In the genomic region with DNA sequence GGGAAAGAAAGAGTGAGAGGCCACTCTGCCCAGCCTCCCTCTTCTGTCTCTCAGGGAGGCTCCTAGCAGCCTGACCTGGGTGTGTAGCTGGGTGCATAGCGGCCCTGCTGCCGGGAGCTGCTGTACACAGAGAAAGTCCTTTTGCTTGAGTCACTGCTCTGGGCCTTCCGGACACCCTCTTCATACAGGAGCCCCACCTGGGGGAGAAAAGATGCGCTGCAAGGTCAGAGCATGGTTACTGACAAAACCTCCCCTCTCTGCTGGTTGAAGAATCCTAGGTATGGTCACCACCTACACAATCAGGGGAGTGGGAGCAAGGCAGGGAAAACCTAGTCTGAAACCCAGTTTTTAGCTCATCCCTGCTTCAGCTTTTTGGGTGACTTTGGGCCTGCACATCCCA, we compare ENCODE assay signal across 25 mouse cellular contexts. TPM values are rescaled to one million over a fixed set of nuclear protein-coding genes. Genes with fewer than 3 reads are reported as not detected.
A peak's percentile ranks its signal among the peaks of the same experiment; 100 is the strongest.
DNase-seq lines count a peak whose midpoint lies in the region; ATAC-seq and TF ChIP-seq lines count a peak whose summit lies in the region.
"Had no signal": no experiment of that assay in that cellular context is flagged by ENCODE, and none has a peak within 500 bp of the region (broad histone marks: within the 10 kb centered on the region; RNA-seq: fewer than 3 reads in every experiment).

No protein-coding gene starts in this region.

- peaks cover 32% of the 10 kb centered on the region for H3K4me1 ChIP-seq in liver, embryonic 12.5 days
- H3K4me1 ChIP-seq in liver, postnatal 0 days (ENCODE audit: insufficient read depth): peaks cover 23% of the 10 kb centered on the region
- peaks cover 28% of the 10 kb centered on the region for H3K4me1 ChIP-seq in limb, embryonic 10.5 days

- DNase-seq in liver, postnatal 0 days: no peak
- DNase-seq in 3T3-L1 (ENCODE audit: low read depth, low spot score): peak; percentile 73
- DNase-seq in B cell, adult 2 months: peak; percentile 50 to 54
- DNase-seq in limb, embryonic 10.5 days (ENCODE audit: low spot score): no peak
- no peak for DNase-seq in yolk sac, embryonic 10.5 days (ENCODE audit: low spot score)
- no peak for DNase-seq in testis, postnatal 10 days (ENCODE audit: low spot score)
- DNase-seq in cerebellum, postnatal 4 days (ENCODE audit: low spot score in 2 of 2): no peak
- DNase-seq: adrenal gland, postnatal 36 days; cerebellum, adult 11-12 months; embryo, embryonic 11 days; gastrocnemius, postnatal 25 days; lung, postnatal 10 days; retina, postnatal 1 day had no signal

- no peak for ATAC-seq in liver, embryonic 12.5 days
- no peak for ATAC-seq in liver, postnatal 0 days
- ATAC-seq: CD4-positive, CD25-positive, alpha-beta regulatory T cell, adult 4 months; inflammation-experienced regulatory T-cells, adult 6 months; midbrain, embryonic 16.5 days had no signal

- H3K4me3 ChIP-seq in liver, embryonic 12.5 days: no peak overlapping the region
- H3K4me3 ChIP-seq in liver, postnatal 0 days (ENCODE audit: low read depth, low read length): no peak overlapping the region
- H3K4me3 ChIP-seq in limb, embryonic 10.5 days: peak overlapping the region; percentile 69; the same call in 1 of the 2 replicates
- H3K4me3 ChIP-seq: embryonic facial prominence, embryonic 15.5 days had no signal

- 79% methylated on average over 4 of the region's 4 CpGs for WGBS in liver, embryonic 12.5 days (ENCODE audit: insufficient replicate concordance)
- WGBS in liver, postnatal 0 days (ENCODE audit: insufficient replicate concordance): 82% methylated on average over 4 of the region's 4 CpGs
- WGBS in limb, embryonic 10.5 days: 86% methylated on average over 4 of the region's 4 CpGs

- no peak overlapping the region for H3K9ac ChIP-seq in liver, embryonic 12.5 days
- no peak overlapping the region for H3K9ac ChIP-seq in liver, postnatal 0 days (replicated peaks)
- H3K9ac ChIP-seq: embryonic facial prominence, embryonic 15.5 days; limb, embryonic 13.5 days had no signal

- peaks cover 49% of the 10 kb centered on the region for H3K36me3 ChIP-seq in liver, embryonic 12.5 days
- H3K36me3 ChIP-seq in liver, postnatal 0 days (replicated peaks; ENCODE audit: insufficient read depth, low read length): peaks cover 18% of the 10 kb centered on the region
- peaks cover 51% of the 10 kb centered on the region for H3K36me3 ChIP-seq in limb, embryonic 10.5 days

- no peaks in the 10 kb centered on the region for H3K9me3 ChIP-seq in liver, embryonic 12.5 days (replicated peaks)
- no peaks in the 10 kb centered on the region for H3K9me3 ChIP-seq in liver, postnatal 0 days (ENCODE audit: low read length)
- H3K9me3 ChIP-seq in limb, embryonic 10.5 days (replicated peaks): no peaks in the 10 kb centered on the region
- H3K9me3 ChIP-seq: embryonic facial prominence, embryonic 15.5 days; G1E; limb, embryonic 13.5 days had no signal

- no peaks in the 10 kb centered on the region for H3K27me3 ChIP-seq in liver, embryonic 12.5 days (replicated peaks)
- H3K27me3 ChIP-seq in liver, postnatal 0 days (ENCODE audit: insufficient read depth, low read length): no peaks in the 10 kb centered on the region
- H3K27me3 ChIP-seq in limb, embryonic 10.5 days (ENCODE audit: low read depth, poor library complexity, severe bottlenecking): no peaks in the 10 kb centered on the region
- H3K27me3 ChIP-seq: embryonic facial prominence, embryonic 15.5 days; limb, embryonic 13.5 days had no signal

- TF ChIP-seq CTCF in liver, postnatal 0 days (IDR thresholded peaks at IDR 0.05; ENCODE audit: low read depth): no peak

- no peak for TF ChIP-seq EP300 in liver, postnatal 0 days (IDR thresholded peaks at IDR 0.05; ENCODE audit: low read depth)

- H3K27ac ChIP-seq in liver, embryonic 12.5 days: 0 out of 2 replicates have a peak overlapping the region, but pooled peaks have one; percentile 4
- H3K27ac ChIP-seq in liver, postnatal 0 days (ENCODE audit: low read depth): no peak overlapping the region
- H3K27ac ChIP-seq in limb, embryonic 10.5 days: no peak overlapping the region
- H3K27ac ChIP-seq: embryonic facial prominence, embryonic 15.5 days; limb, embryonic 13.5 days had no signal

- no peak overlapping the region for H3K4me2 ChIP-seq in liver, embryonic 12.5 days
- no peak overlapping the region for H3K4me2 ChIP-seq in liver, postnatal 0 days (ENCODE audit: low read depth, low read length)
- H3K4me2 ChIP-seq: embryonic facial prominence, embryonic 15.5 days had no signal

RNA-seq across cellular contexts. Expression of a gene that starts 0.8 kb away (rescaled TPM):
- polyA plus RNA-seq in liver, embryonic 12.5 days (2016; fragmentation: Nextera tagmentation; extraction: Ambion mirVana): 30.0 and 31.4 TPM in 2 replicates
- 42.6 and 44.1 TPM in 2 replicates for polyA plus RNA-seq in liver, postnatal 0 days (2015; fragmentation: Nextera tagmentation; extraction: Ambion mirVana)
- polyA plus RNA-seq in limb, embryonic 10.5 days (2016; fragmentation: Nextera tagmentation; extraction: Ambion mirVana): 24.4 and 28.8 TPM in 2 replicates

RNA-seq across cellular contexts. Expression of a gene that starts 8.0 kb away (rescaled TPM):
- 31.1 and 31.8 TPM in 2 replicates for polyA plus RNA-seq in liver, embryonic 12.5 days (2016; fragmentation: Nextera tagmentation; extraction: Ambion mirVana)
- 30.2 and 35.8 TPM in 2 replicates for polyA plus RNA-seq in liver, postnatal 0 days (2015; fragmentation: Nextera tagmentation; extraction: Ambion mirVana)
- 35.2 and 36.1 TPM in 2 replicates for polyA plus RNA-seq in limb, embryonic 10.5 days (2016; fragmentation: Nextera tagmentation; extraction: Ambion mirVana)

RNA-seq across cellular contexts. Expression of a gene that starts 8.1 kb away (rescaled TPM):
- 35.8 and 39.9 TPM in 2 replicates for polyA plus RNA-seq in liver, embryonic 12.5 days (2016; fragmentation: Nextera tagmentation; extraction: Ambion mirVana)
- 17.5 and 20.7 TPM in 2 replicates for polyA plus RNA-seq in liver, postnatal 0 days (2015; fragmentation: Nextera tagmentation; extraction: Ambion mirVana)
- 62.1 and 75.7 TPM in 2 replicates for polyA plus RNA-seq in limb, embryonic 10.5 days (2016; fragmentation: Nextera tagmentation; extraction: Ambion mirVana)

RNA-seq across cellular contexts. Expression of a gene that starts 10.9 kb away (rescaled TPM):
- polyA plus RNA-seq in liver, embryonic 12.5 days (2016; fragmentation: Nextera tagmentation; extraction: Ambion mirVana): not detected in 2 replicates
- not detected in 2 replicates for polyA plus RNA-seq in liver, postnatal 0 days (2015; fragmentation: Nextera tagmentation; extraction: Ambion mirVana)
- polyA plus RNA-seq in limb, embryonic 10.5 days (2016; fragmentation: Nextera tagmentation; extraction: Ambion mirVana): not detected in 2 replicates
- polyA plus RNA-seq: CD4-positive, CD25-positive, alpha-beta regulatory T cell, adult 4 months; embryonic facial prominence, embryonic 15.5 days; forebrain, embryonic 11.5 days; G1E; heart, postnatal 0 days; hindbrain, embryonic 11.5 days; inflammation-experienced regulatory T-cells, adult 6 months; kidney, embryonic 14.5 days; limb, embryonic 13.5 days; liver, embryonic 16.5 days; midbrain, embryonic 16.5 days had no signal

RNA-seq across cellular contexts. Expression of a gene that starts 11.3 kb away (rescaled TPM):
- 699 and 700 TPM in 2 replicates for polyA plus RNA-seq in liver, embryonic 12.5 days (2016; fragmentation: Nextera tagmentation; extraction: Ambion mirVana)
- 781 and 784 TPM in 2 replicates for polyA plus RNA-seq in liver, postnatal 0 days (2015; fragmentation: Nextera tagmentation; extraction: Ambion mirVana)
- polyA plus RNA-seq in limb, embryonic 10.5 days (2016; fragmentation: Nextera tagmentation; extraction: Ambion mirVana): 820 and 955 TPM in 2 replicates

Comparison
In these comparisons a context has a peak if more than half of its experiments do, and no peak if none do; other contexts are left out.
1. DNase-seq: peak in 3T3-L1 (single experiment) and B cell, adult 2 months (2 of 2); none in liver, postnatal 0 days (single experiment), limb, embryonic 10.5 days (single experiment), yolk sac, embryonic 10.5 days (single experiment), testis, postnatal 10 days (single experiment) and cerebellum, postnatal 4 days (0 of 2).